8 mouse cellular contexts compared by ENCODE assay signal in genomic region chr7:143649034-143649768, GRCm38 (mm10). TPM values are rescaled to one million over a fixed set of nuclear protein-coding genes. Genes with fewer than 3 reads are reported as not detected.
A peak's percentile ranks its signal among the peaks of the same experiment; 100 is the strongest.
DNase-seq lines count a peak whose midpoint lies in the region; ATAC-seq lines count a peak whose summit lies in the region.

Tnfrsf22 (minus strand) TSS chr7:143649661.

- peak; percentile 94 for ATAC-seq in intestine, embryonic 14.5 days (replicated peaks; ENCODE audit: low FRiP score, low TSS enrichment, low read depth)
- ATAC-seq in megakaryocyte-erythroid progenitor cell, adult 5-6 weeks (replicated peaks; ENCODE audit: low FRiP score, low TSS enrichment, poor library complexity, severe bottlenecking) = peak; percentile 100

- H3K27me3 ChIP-seq in intestine, embryonic 14.5 days (replicated peaks; ENCODE audit: control insufficient read depth, insufficient read depth, low read length) = no peaks in the 10 kb centered on the region

- WGBS in intestine, embryonic 14.5 days = 4% methylated on average over 39 of the region's 39 CpGs

- intact Hi-C loops in left cerebral cortex, postnatal 14 days (cut with DNase I) = loop anchor here (2.0 kb wide), 1 partner anchor 34 kb away; no protein-coding TSS in a partner anchor

- no peaks in the 10 kb centered on the region for H3K36me3 ChIP-seq in intestine, embryonic 14.5 days (ENCODE audit: control insufficient read depth, insufficient read depth, low read length)

- peak; percentile 82 for DNase-seq in adrenal gland, adult 8-10 months
- DNase-seq in embryo, embryonic 11.5 days (ENCODE audit: low read depth, low spot score) = peak; percentile 54
- DNase-seq in gastrocnemius, postnatal 25 days = peak; percentile 77
- DNase-seq in intestine, embryonic 14.5 days (ENCODE audit: low spot score) = peak; percentile 88
- DNase-seq in left cerebral cortex, postnatal 14 days (ENCODE audit: low spot score in 2 of 2) = peak; percentile 77
- peak; percentile 73 for DNase-seq in right cerebral cortex, postnatal 14 days
- DNase-seq in urinary bladder, postnatal 25 days (ENCODE audit: low spot score) = peak; percentile 68

- peak within 1 kb of the TSS; percentile 83 for H3K4me2 ChIP-seq in intestine, embryonic 14.5 days (ENCODE audit: low read length)

- H3K9me3 ChIP-seq in intestine, embryonic 14.5 days (ENCODE audit: control insufficient read depth, low read length) = peaks cover 5% of the 10 kb centered on the region; the same call in 1 of the 2 replicates

- no peak within 1 kb of the TSS for H3K27ac ChIP-seq in intestine, embryonic 14.5 days (ENCODE audit: low read depth)

- H3K9ac ChIP-seq in intestine, embryonic 14.5 days (ENCODE audit: low read length) = peak within 1 kb of the TSS; percentile 47

- H3K4me1 ChIP-seq in intestine, embryonic 14.5 days (replicated peaks; ENCODE audit: control insufficient read depth, insufficient read depth, low read length) = no peaks in the 10 kb centered on the region

- H3K4me3 ChIP-seq in intestine, embryonic 14.5 days (ENCODE audit: low read depth, low read length) = peak within 1 kb of the TSS; percentile 74

RNA-seq across cellular contexts. Expression of gene Tnfrsf22, which starts in this region (rescaled TPM):
- total RNA-seq in adrenal gland, adult 8-10 months (2022) = 1 to 10 TPM; 4.2 to 8.6 (median 5.5) TPM
- total RNA-seq in gastrocnemius, postnatal 25 days (2021) = 1 to 10 TPM; 1.4 to 1.7 TPM
- 8.6 and 9.1 TPM in 2 replicates for polyA plus RNA-seq in intestine, embryonic 14.5 days (2014; fragmentation: Nextera tagmentation; extraction: Ambion mirVana)
- 1 to 10 TPM; 2.7 to 2.8 TPM for total RNA-seq in left cerebral cortex, postnatal 14 days (2021)
- 3.0 and 6.0 TPM in 2 replicates for total RNA-seq in megakaryocyte-erythroid progenitor cell, adult 5-6 weeks (2014; fragmentation: Nextera tagmentation)
- total RNA-seq in megakaryocyte-erythroid progenitor cell, adult 5-6 weeks (2017) = 0.08 and 2.7 TPM in 2 replicates
